Mouse (Mus musculus) frontal cortex, postnatal 14 days (tissue): ENCODE measurements around the gene Pheta2.
"Not testable (repeated sequence)": the region's sequence is repeated elsewhere in the genome, so short reads cannot be mapped to it uniquely, and the experiment has no call there.

Experiments used
- DNase-seq, 2 experiments: peaks; one replicate each; pipeline ENCODE4 v3.0.0; 2022; ENCODE audit warnings: low spot score in 2 of 2

Pheta2 gene

GRCm38 (mm10) chr15:82343368-82344287 is 4.9 kb downstream of the Pheta2 start:
- DNase-seq = no peak

GRCm38 (mm10) chr15:82344971-82345370 is 6.2 kb downstream of the Pheta2 start:
- no peak for DNase-seq

- peak; percentile 97 for DNase-seq
Measured at GRCm38 (mm10) chr15:82345820-82346470, 7.2 kb downstream of the Pheta2 start.

DNA sequence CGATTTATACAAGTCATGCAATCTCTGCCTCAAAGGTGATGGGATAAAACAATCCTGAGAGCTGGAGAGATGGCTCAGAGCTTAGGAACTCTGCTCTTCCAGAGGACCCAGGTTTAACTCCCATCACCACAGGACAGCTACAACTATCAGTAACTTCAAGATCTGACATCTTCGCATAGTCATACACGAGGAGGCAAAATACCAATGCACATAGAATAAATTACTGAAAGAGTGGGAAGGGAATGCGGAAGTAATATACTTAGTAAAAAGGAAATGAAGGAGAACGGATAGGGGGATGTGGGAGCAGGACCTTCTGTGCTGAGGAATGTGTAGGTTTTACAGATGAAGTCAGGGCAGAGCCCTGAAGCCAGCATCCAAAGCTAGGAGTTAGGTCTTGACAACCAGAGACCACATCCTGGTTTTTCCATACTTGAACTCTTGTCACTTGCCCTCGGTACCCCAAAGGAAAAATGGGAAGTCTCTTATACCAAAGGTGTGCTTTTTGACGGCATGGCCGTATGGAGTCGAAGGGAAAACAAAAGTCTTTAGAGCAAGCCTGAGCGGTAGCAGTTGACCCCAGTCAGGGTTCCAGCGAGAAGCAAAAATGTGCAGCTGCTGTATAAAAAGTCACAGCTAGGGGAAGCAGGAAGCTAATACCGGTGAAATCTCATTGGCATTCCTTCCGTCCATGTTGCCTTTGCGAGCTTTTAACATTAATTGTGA is 8.0 kb downstream of the Pheta2 start:
- DNase-seq = no peak

- DNase-seq = no peak
Measured at GRCm38 (mm10) chr15:82347303-82347676, 8.5 kb downstream of the Pheta2 start.

DNA sequence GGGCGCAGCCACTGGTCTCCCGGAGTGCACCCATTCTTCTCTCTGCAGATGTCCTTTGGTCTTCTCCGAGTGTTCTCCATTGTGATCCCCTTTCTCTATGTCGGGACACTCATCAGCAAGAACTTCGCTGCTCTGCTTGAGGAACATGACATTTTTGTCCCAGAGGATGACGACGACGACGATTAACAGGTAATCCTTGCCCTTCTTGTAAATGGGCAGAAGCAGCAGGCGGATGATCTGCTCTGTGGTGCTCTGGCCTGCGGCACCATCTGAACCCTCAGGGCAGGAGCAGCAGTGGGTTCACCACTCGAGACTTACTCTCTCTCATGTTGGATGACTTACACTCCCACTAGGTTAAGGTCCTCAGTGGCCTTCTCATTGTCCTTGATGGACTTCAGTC is 9.1 kb downstream of the Pheta2 start:
- no peak for DNase-seq

DNA sequence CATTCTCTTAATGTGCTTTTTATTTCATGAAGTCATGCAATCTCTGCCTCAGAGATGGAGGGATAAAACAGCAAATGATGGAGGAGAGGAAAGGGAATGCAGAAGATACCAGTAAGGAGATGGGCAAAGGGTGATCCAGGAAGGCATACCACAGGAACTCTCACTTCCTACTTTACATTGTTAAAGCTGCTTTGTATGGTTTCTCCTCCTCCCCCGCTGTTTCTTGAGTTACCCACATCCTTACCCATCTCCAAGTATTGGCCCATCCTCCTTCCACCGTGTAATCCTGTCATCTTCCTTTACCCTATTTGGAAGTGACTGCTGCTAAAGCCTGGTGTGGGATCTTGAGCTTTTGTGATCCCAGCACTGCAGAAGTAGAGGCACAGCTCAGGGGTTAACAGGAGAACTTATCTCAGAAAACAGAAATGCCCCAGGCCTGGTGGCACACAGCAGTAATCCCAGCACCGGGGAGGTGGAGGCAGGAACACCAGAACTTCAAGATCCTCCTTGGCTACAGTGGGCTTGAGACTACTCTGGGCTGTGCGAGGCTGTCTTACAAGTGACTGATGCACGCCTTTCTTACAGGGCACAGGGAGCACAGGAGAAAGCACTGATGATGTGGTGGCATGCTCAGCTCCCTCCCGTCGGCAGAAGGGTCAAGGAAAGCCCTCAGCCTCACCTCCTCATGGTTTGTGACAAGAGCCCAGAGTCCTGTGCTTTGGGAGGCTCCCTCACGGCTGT is 9.7 kb downstream of the Pheta2 start:
- DNase-seq = no peak

DNA sequence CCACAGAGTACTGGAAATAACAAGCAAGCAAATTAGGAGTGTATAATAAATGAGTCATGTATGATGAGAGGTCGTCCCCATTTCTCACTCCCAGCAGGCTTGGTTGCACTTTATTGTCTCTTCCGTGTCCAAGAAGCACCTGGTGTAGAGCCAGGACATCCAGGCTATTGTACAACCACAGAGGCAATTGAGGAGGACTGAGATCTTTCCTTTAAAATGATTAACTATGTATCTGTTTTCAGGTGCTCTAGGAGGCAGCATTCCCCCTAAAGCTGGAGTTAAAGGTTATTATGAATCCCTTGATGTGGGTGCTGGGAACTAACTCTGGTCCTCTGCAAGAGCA is 10.2 kb downstream of the Pheta2 start:
- DNase-seq = no peak

- no peak for DNase-seq
Measured at GRCm38 (mm10) chr15:82350349-82350748, 11.6 kb downstream of the Pheta2 start.

DNA sequence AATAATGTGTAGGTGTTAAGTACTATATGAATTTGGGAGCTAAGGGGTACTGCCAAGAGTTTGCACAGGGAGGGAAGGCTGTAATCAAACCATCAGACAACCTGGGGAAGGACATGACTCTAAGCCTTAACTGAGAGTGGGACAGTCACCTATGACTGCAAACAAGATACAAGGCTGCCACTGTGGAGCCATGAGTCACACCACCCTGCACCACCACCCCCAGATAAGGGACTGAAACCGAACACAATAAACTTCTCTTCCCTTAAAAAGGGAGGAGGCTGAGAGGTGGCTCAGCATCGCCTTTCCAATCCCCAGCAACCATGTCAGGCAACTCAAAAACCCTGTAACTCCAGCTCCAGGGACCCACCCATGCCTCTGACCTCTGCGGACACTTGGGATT is 12.7 kb downstream of the Pheta2 start:
- no peak for DNase-seq

GRCm38 (mm10) chr15:82353078-82353744 is 14.5 kb downstream of the Pheta2 start:
- DNase-seq = no peak

DNA sequence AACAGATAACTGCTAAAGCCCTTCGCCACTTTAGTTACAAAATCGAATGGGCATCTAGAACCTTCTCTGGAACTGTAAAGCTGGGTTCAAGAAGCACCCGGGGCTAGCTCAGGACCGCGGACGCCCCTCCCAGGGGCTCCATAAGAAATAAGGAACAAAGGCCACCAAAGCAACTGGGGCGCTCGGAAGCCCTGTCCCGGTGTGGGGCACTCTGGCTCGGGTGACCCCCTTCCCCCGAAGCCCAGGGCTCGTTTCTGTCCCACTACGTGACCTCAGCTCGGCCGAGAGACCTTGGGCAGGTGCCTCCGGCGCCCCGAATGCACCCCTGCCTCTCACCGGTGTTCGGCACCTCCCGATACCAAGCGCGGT is 15.0 kb downstream of the Pheta2 start:
- no peak for DNase-seq

DNA sequence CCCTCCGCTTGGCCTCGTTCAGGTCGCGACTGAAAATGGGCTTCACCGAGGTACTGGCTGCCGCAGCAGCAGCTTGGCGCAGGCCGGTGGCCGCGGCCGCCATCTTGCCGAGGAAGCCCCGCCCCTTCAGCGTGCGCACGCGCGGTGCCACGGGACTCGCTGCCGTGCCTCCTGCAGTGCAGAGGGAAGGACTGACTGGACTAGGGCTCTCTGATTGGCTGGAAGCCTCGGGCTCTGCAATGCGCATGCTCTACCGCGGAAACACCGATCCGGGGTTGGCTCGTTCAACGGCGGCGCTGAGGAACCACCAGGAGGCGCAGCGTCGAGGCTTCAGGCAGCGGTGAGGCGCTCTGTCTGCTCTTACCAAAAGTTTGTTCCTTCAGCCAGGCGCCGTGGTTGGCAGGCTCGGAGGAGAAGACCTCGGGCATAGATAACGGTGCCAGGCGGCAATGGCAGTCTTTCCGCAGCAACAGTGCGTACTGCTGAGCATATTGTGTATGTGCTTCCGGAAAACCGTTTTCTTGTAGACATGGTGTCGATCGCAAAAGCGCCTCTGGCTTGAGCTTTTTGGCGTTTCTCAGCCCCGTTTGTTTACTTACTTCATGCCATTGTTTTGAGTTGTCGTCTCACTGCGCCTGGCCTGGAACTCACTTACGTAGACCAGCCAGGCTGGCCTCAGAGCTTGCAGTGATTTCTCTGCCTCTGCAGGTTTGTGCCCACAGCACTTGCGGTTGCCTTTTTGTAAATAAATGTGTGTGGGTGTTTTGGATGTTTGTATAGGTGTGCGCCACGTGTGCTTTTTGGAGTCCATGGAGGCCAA is 15.6 kb downstream of the Pheta2 start, which contains the start of gene Ndufa6:
Gene Ndufa6 (minus strand): TSS at position 197 of the 820 bp plus-strand sequence.
- DNase-seq = peak; percentile 94 to 96

- DNase-seq = no peak
Measured at GRCm38 (mm10) chr15:82358431-82359260, 19.9 kb downstream of the Pheta2 start.

DNA sequence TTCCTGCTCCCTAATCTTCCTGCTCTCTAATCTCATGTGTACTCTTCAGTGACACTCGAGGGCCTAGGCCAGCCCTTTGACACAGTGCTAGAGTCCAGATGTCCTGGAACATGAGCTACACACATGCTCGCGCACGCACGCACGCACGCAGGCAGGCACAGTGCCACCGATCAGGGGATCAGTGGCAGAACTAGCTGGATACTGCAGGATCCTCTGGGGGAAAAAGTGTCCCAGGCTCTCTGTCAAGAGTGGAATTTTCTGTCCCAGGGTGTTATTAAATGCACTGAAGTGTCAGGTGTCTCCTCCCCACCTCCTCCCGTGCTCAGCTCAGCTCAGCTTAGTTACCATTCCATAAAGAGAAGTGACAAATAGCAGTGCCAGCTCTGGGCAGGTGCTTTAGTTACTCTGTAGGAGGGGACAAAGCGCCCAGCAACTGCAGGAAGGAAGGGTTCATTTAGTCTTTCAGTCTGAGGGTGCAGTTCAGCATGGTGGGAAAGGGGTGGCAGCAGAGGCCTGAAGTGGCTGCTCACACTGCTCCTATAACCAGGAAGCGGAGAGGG is 22.8 kb downstream of the Pheta2 start:
- no peak for DNase-seq

DNA sequence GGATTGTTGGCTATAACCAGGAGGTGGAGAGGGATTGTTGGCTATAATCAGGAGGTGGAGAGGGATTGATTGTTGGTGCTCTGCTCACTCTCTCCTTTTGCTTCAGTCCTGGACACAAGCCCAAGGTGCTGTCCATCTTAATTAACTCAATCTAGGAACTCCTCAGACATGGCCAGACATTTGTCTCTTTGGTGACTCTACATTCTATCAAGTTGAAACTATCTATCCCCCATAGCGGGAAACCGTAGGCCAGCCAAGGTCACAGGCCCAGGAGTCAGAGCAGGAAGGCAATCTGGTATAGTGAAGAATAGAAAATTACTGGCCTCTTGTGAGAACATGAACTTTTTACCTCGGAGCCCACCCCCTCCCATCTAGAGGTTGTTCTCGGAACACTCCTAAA is 23.5 kb downstream of the Pheta2 start:
- no peak for DNase-seq

- DNase-seq = not testable (repeated sequence)
Measured at GRCm38 (mm10) chr15:82363801-82364200, 25.1 kb downstream of the Pheta2 start.

DNA sequence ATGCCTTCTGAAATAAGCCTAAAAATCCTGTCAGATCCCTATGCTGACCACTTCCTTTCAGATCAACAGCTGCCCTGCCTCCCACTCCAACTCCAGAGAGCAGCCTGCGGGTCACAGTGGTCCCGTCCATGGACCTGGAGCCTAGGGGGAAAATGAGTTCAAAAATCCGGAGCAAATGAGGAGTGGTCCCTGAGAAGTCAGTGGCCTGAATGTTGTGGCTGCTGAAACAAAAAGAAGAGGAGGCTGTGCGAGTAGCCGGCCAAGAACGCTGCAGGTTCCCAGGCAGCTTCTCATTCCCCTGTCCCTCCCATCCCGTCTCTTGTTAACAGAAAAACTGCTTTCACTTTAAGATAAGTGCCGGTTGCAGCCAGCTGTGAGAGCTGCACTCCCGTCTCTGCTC is 25.8 kb downstream of the Pheta2 start:
- not testable (repeated sequence) for DNase-seq

DNA sequence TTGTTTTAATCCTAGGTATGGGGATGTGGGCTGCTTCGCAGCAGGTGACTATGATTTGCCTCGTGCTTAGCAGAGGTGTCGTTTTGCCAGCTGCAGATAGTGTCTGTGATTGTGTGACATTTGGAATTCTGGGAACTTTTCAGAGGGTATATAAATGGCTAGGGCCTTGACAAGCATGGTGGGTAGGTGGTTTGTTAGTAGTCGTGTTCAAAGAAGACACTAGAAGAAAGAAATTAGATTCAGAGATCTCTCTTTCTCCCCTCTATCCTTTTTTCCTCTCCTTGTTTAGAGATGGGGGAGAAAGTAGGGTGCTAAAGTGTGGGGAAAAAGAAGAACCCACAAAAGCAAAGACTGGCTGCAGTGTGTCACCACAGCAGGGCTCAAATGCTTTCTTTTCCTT is 29.4 kb downstream of the Pheta2 start:
- no peak for DNase-seq
